Comparison of ENCODE assay signal across 10 mouse cellular contexts in genomic region chr12:52413046-52413473, GRCm38 (mm10).
DNase-seq lines count a peak whose midpoint lies in the region; ATAC-seq lines count a peak whose summit lies in the region.
"Had no signal": no experiment of that assay in that cellular context is flagged by ENCODE, and none has a peak within 500 bp of the region (broad histone marks: within the 10 kb centered on the region; RNA-seq: fewer than 3 reads in every experiment).

No protein-coding gene starts in this region.

- no peak overlapping the region for H3K9ac ChIP-seq in kidney, embryonic 14.5 days (ENCODE audit: low read depth, low read length)
- H3K9ac ChIP-seq in embryonic facial prominence, embryonic 14.5 days (ENCODE audit: low read depth, low read length) = no peak overlapping the region
- H3K9ac ChIP-seq in neural tube, embryonic 11.5 days (ENCODE audit: low read length) = no peak overlapping the region
- H3K9ac ChIP-seq: liver, embryonic 14.5 days had no signal

- no peaks in the 10 kb centered on the region for H3K9me3 ChIP-seq in kidney, embryonic 14.5 days (ENCODE audit: control insufficient read depth, low read length)
- 0 out of 2 replicates have a peak, but pooled peaks cover 3% of the 10 kb centered on the region for H3K9me3 ChIP-seq in embryonic facial prominence, embryonic 14.5 days (ENCODE audit: control insufficient read depth, low read length)
- no peaks in the 10 kb centered on the region for H3K9me3 ChIP-seq in neural tube, embryonic 11.5 days (ENCODE audit: control insufficient read depth, low read length)

- H3K27me3 ChIP-seq in kidney, embryonic 14.5 days (ENCODE audit: control insufficient read depth, insufficient read depth, low read length) = no peaks in the 10 kb centered on the region
- no peaks in the 10 kb centered on the region for H3K27me3 ChIP-seq in embryonic facial prominence, embryonic 14.5 days (replicated peaks; ENCODE audit: control insufficient read depth, insufficient read depth, low read length)
- no peaks in the 10 kb centered on the region for H3K27me3 ChIP-seq in neural tube, embryonic 11.5 days (ENCODE audit: control insufficient read depth, insufficient read depth, low read length)

- peak overlapping the region; percentile 17 for H3K4me2 ChIP-seq in kidney, embryonic 14.5 days (replicated peaks; ENCODE audit: low read depth, low read length)
- peak overlapping the region; percentile 34 for H3K4me2 ChIP-seq in embryonic facial prominence, embryonic 14.5 days (ENCODE audit: low read depth, low read length)
- 0 out of 2 replicates have a peak overlapping the region, but pooled peaks have one; percentile 9 for H3K4me2 ChIP-seq in neural tube, embryonic 11.5 days (ENCODE audit: low read depth)

- peaks cover 13% of the 10 kb centered on the region; the same call in 1 of the 2 replicates for H3K4me1 ChIP-seq in kidney, embryonic 14.5 days (ENCODE audit: control insufficient read depth, insufficient read depth, low read length)
- peaks cover 10% of the 10 kb centered on the region; the same call in 1 of the 2 replicates for H3K4me1 ChIP-seq in embryonic facial prominence, embryonic 14.5 days (ENCODE audit: control insufficient read depth, insufficient read depth, low read length)
- H3K4me1 ChIP-seq in neural tube, embryonic 11.5 days (ENCODE audit: control insufficient read depth, insufficient read depth, low read length) = 0 out of 2 replicates have a peak, but pooled peaks cover 5% of the 10 kb centered on the region

- peak overlapping the region; percentile 32; the same call in 1 of the 2 replicates for H3K27ac ChIP-seq in kidney, embryonic 14.5 days (ENCODE audit: low read depth, low read length)
- no peak overlapping the region; the same call in 1 of the 2 replicates for H3K27ac ChIP-seq in embryonic facial prominence, embryonic 14.5 days (replicated peaks; ENCODE audit: low read depth, low read length)
- H3K27ac ChIP-seq in neural tube, embryonic 11.5 days (ENCODE audit: low read depth, low read length) = peak overlapping the region; percentile 60; the same call in 1 of the 2 replicates
- H3K27ac ChIP-seq: liver, embryonic 14.5 days had no signal

- no peaks in the 10 kb centered on the region for H3K36me3 ChIP-seq in kidney, embryonic 14.5 days (ENCODE audit: control insufficient read depth, insufficient read depth, low read length)
- no peaks in the 10 kb centered on the region for H3K36me3 ChIP-seq in embryonic facial prominence, embryonic 14.5 days (ENCODE audit: control insufficient read depth, insufficient read depth, low read length)
- H3K36me3 ChIP-seq in neural tube, embryonic 11.5 days (ENCODE audit: control insufficient read depth, insufficient read depth, low read length) = no peaks in the 10 kb centered on the region

- no peak for DNase-seq in kidney, postnatal 25 days
- DNase-seq in embryonic facial prominence, embryonic 14.5 days (ENCODE audit: low spot score) = peak; percentile 36
- DNase-seq in hindlimb bud, embryonic 11.5 days (ENCODE audit: extremely low spot score, low read depth, low spot score) = peak; percentile 18
- DNase-seq in neural tube, embryonic 11.5 days (ENCODE audit: low spot score) = peak; percentile 66
- no peak for DNase-seq in left cerebral cortex, postnatal 10 days (ENCODE audit: extremely low spot score in 1 of 2, low spot score in 2 of 2)
- DNase-seq in spleen, adult 18-20 months = no peak
- DNase-seq in thymus, postnatal 10 days (ENCODE audit: low spot score in 2 of 2) = no peak

- ATAC-seq in kidney, embryonic 14.5 days (ENCODE audit: low FRiP score, low TSS enrichment) = peak; percentile 46; the same call in 1 of the 2 replicates
- ATAC-seq in embryonic facial prominence, embryonic 14.5 days (ENCODE audit: low read depth) = no peak
- peak; percentile 16; the same call in 1 of the 2 replicates for ATAC-seq in neural tube, embryonic 11.5 days (ENCODE audit: insufficient read depth, low FRiP score, low TSS enrichment)
- ATAC-seq: inflammation-experienced regulatory T-cells, adult 6 months had no signal

- H3K4me3 ChIP-seq in kidney, embryonic 14.5 days (ENCODE audit: low read length) = no peak overlapping the region
- H3K4me3 ChIP-seq in embryonic facial prominence, embryonic 14.5 days (ENCODE audit: low read depth, low read length) = no peak overlapping the region
- no peak overlapping the region for H3K4me3 ChIP-seq in neural tube, embryonic 11.5 days (ENCODE audit: low read depth, low read length)

- intact Hi-C loops in left cerebral cortex, postnatal 10 days (cut with DNase I) = no loop called here

- WGBS in kidney, embryonic 14.5 days = 17% methylated on average over 8 of the region's 8 CpGs
- WGBS in embryonic facial prominence, embryonic 14.5 days = 11% methylated on average over 8 of the region's 8 CpGs
- 21% methylated on average over 8 of the region's 8 CpGs for WGBS in neural tube, embryonic 11.5 days

Comparison
In these comparisons a context has a peak if more than half of its experiments do, and no peak if none do; other contexts are left out.
1. DNase-seq: peak in embryonic facial prominence, embryonic 14.5 days (single experiment), hindlimb bud, embryonic 11.5 days (single experiment) and neural tube, embryonic 11.5 days (single experiment); none in kidney, postnatal 25 days (0 of 2), left cerebral cortex, postnatal 10 days (0 of 2), spleen, adult 18-20 months (0 of 2) and thymus, postnatal 10 days (0 of 2).
2. Peak in every context shown above with its lines, with median percentiles within 50 percentile points of each other: H3K4me2 ChIP-seq.